Mouse (Mus musculus) lung, embryonic 15.5 days (tissue): Measurements from ENCODE around the gene Card14. TPM values are rescaled to one million over a fixed set of nuclear protein-coding genes. Genes with fewer than 3 reads are reported as not detected.
A peak's percentile ranks its signal among the peaks of the same experiment; 100 is the strongest.

Experiments
- ATAC-seq: fragments of 200-750 bp; cut with Nextera tagmentation; 2 replicates; pipeline ENCODE4 v1.8.0; 2017; ENCODE audit warnings: moderate number of reproducible peaks, borderline replicate concordance; ENCODE audit not compliant: low FRiP score, low TSS enrichment; ENCODE audit errors: extremely low read depth
- H3K27ac ChIP-seq: fragments of 300-500 bp; sonication (generic); 2 replicates; pipeline ENCODE4 v1.5.1; 2015; ENCODE audit warnings: moderate library complexity, mild to moderate bottlenecking, inconsistent platforms
- H3K27me3 ChIP-seq: fragments of 300-500 bp; sonication (generic); 2 replicates; pipeline ENCODE4 v1.6.1; 2015; ENCODE audit warnings: inconsistent platforms
- H3K36me3 ChIP-seq: fragments of 300-500 bp; sonication (generic); 2 replicates; pipeline ENCODE4 v1.6.1; 2015; ENCODE audit warnings: inconsistent platforms
- H3K4me1 ChIP-seq: fragments of 300-500 bp; sonication (generic); 2 replicates; pipeline ENCODE4 v1.6.1; 2015; ENCODE audit warnings: inconsistent platforms
- H3K4me2 ChIP-seq: fragments of 300-500 bp; sonication (generic); 2 replicates; pipeline ENCODE4 v1.6.1; 2015; ENCODE audit warnings: inconsistent platforms, mild to moderate bottlenecking, moderate library complexity
- H3K4me3 ChIP-seq: fragments of 300-500 bp; sonication (generic); 2 replicates; pipeline ENCODE4 v1.5.1; 2015; ENCODE audit warnings: mild to moderate bottlenecking, inconsistent platforms
- H3K9ac ChIP-seq: fragments of 300-500 bp; sonication (generic); 2 replicates; pipeline ENCODE4 v1.6.1; 2015; ENCODE audit warnings: inconsistent platforms
- H3K9me3 ChIP-seq: fragments of 300-500 bp; sonication (generic); 2 replicates; pipeline ENCODE4 v1.6.1; 2016; ENCODE audit warnings: inconsistent platforms
- WGBS: fragments of 180-500 bp; shearing (Covaris S2); methylation state at CpG from one replicate; pipeline ENCODE4 v1.1.7; 2015; 5-methylcytosine and 5-hydroxymethylcytosine counted together
- polyA plus RNA-seq: library from polyadenylated mRNA; unstranded; fragments of >200 nt; fragmentation: Nextera tagmentation; extraction: Ambion mirVana; gene quantifications from 2 replicates; pipeline ENCODE4 v1.2.1, GENCODE M21; 2015

The Card14 gene
- polyA plus RNA-seq, 1 experiment from 2014 or later = 0.09 TPM

GRCm38 (mm10) chr11:119339637-119340036 is 32.1 kb downstream of the Card14 start:
- ATAC-seq = no peak
- no peaks in the 10 kb centered on the region for H3K9me3 ChIP-seq
- H3K27ac ChIP-seq = no peak overlapping the region
- H3K36me3 ChIP-seq = no peaks in the 10 kb centered on the region
- no peaks in the 10 kb centered on the region for H3K27me3 ChIP-seq
- H3K4me1 ChIP-seq = no peaks in the 10 kb centered on the region
- 6% methylated on average over 5 of the region's 5 CpGs for WGBS
- H3K4me3 ChIP-seq = no peak overlapping the region
- H3K9ac ChIP-seq = no peak overlapping the region
- no peak overlapping the region for H3K4me2 ChIP-seq

DNA sequence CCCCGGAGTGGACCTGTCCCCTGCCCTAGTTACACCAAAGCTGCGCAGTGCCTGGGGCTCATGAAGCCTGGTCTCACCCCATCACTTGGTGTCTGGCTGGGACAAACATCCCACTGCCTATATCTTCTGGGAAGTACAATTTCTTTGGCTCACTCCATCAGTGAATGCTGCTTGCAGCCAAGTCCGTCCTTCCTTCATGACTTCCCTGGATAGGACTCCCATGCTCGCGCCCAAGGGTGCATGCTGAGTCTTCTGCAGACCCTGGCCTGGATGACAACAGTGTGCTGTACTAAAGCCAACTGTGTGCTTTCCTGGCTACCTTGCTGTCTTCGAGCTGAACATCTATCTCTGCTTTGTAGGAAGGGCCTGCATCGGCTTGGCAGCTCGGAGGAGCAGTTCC is 36.6 kb downstream of the Card14 start:
- no peaks in the 10 kb centered on the region for H3K27me3 ChIP-seq
- H3K9ac ChIP-seq = no peak overlapping the region
- no peak overlapping the region for H3K4me3 ChIP-seq
- H3K4me1 ChIP-seq = no peaks in the 10 kb centered on the region
- no peaks in the 10 kb centered on the region for H3K9me3 ChIP-seq
- H3K36me3 ChIP-seq = no peaks in the 10 kb centered on the region
- H3K27ac ChIP-seq = no peak overlapping the region
- no peak overlapping the region for H3K4me2 ChIP-seq
- 78% methylated on average over 8 of the region's 8 CpGs for WGBS
- no peak for ATAC-seq

- no peaks in the 10 kb centered on the region for H3K9me3 ChIP-seq
- H3K27ac ChIP-seq = no peak overlapping the region
- no peaks in the 10 kb centered on the region for H3K27me3 ChIP-seq
- WGBS = 61% methylated on average over 6 of the region's 6 CpGs
- H3K4me2 ChIP-seq = no peak overlapping the region
- no peak for ATAC-seq
- no peak overlapping the region for H3K4me3 ChIP-seq
- no peak overlapping the region for H3K9ac ChIP-seq
- H3K4me1 ChIP-seq = no peaks in the 10 kb centered on the region
- no peaks in the 10 kb centered on the region for H3K36me3 ChIP-seq
Measured at GRCm38 (mm10) chr11:119344865-119345264, 37.3 kb downstream of the Card14 start.

GRCm38 (mm10) chr11:119347125-119347524 is 39.6 kb downstream of the Card14 start:
- H3K27me3 ChIP-seq = no peaks in the 10 kb centered on the region
- WGBS = 84% methylated on average over 4 of the region's 4 CpGs
- H3K27ac ChIP-seq = no peak overlapping the region
- no peak for ATAC-seq
- H3K9me3 ChIP-seq = no peaks in the 10 kb centered on the region
- no peaks in the 10 kb centered on the region for H3K4me1 ChIP-seq
- no peak overlapping the region for H3K9ac ChIP-seq
- H3K4me2 ChIP-seq = no peak overlapping the region
- H3K36me3 ChIP-seq = no peaks in the 10 kb centered on the region
- no peak overlapping the region for H3K4me3 ChIP-seq

DNA sequence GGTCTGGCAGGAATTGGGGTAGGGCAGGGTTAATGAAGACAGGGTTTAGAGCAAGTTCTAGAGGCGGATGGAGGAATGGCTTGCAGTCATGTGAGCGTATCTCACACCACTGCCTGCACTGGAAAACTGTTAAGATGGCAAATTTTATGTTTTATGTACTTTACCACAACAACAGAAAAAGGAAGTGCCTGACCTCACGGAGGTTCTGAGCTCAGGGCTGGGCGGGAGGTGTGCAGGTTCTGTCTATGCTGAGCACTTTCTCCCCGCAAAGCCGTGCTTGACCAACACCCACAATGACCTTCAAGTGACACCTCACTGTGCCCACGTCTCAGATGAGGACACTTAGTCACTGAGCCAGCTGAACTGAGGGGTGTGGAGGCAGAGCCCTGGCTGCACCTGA is 44.5 kb downstream of the Card14 start:
- Histone ChIP-seq H3K4me3 (no peak overlapping the region), H3K36me3 (no peaks in the 10 kb centered on the region), H3K27me3 (no peaks in the 10 kb centered on the region), H3K4me2 (no peak overlapping the region), H3K27ac (no peak overlapping the region), H3K4me1 (peaks cover 20% of the 10 kb centered on the region), H3K9ac (no peak overlapping the region), H3K9me3 (no peaks in the 10 kb centered on the region)
- ATAC-seq = no peak
- 63% methylated on average over 7 of the region's 7 CpGs for WGBS

DNA sequence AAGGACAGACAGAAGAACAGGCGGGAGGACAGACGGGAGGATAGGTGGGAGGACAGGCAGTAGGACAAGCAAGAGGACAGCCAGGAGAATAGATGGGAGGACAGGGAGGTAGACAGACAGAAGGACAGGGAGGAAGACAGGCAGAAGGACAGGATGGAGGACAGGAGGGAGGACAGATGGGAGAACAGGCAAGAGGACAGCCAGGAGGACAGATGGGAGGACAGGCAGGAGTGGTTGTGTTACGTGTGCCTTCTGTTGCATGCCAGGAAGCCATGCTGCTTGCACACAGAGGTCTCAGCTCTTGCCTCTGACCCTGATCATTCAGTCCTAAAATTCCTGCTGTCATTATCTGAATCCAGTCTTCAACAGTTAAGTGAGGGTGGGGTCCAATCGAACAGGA is 46.4 kb downstream of the Card14 start:
- no peaks in the 10 kb centered on the region for H3K36me3 ChIP-seq
- H3K27ac ChIP-seq = no peak overlapping the region; the same call in 1 of the 2 replicates
- peak overlapping the region; percentile 93 for H3K4me2 ChIP-seq
- H3K9me3 ChIP-seq = no peaks in the 10 kb centered on the region
- 81% methylated on average over 4 of the region's 4 CpGs for WGBS
- H3K9ac ChIP-seq = no peak overlapping the region
- H3K4me3 ChIP-seq = no peak overlapping the region
- ATAC-seq = no peak
- H3K27me3 ChIP-seq = no peaks in the 10 kb centered on the region
- peaks cover 20% of the 10 kb centered on the region for H3K4me1 ChIP-seq

DNA sequence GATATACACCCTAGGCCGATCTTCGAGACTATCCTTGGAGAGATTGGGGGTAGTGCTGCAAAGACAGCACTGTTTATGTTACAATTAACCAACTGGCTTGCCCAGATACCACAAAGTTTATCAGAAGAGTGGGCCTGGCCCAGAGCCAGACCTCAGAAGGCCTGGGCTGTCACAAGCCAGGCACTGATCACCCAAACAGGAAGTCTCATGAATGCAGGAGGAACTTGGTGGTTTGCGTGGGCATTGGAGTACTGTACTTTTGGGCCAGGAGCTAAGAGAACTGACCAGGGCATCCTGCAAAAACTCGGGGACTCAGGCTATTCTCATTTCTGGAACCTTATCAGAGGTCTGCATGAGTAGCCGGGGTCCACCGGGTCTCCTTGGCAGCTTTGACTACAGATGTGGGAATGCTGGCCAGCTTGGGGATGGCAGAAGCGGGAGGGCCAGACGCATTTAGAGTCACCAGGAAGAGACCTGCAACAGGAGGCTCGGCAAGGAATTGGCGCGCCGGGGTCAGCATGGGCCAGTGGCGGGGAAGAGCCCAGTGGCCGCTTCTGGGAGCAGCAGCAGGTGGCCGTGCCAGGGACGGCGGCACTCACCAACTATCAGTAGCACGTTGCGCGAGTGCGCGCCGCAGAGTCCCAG is 47.4 kb downstream of the Card14 start:
- WGBS = 3% methylated on average over 23 of the region's 23 CpGs
- Histone ChIP-seq H3K27ac (peak overlapping the region; percentile 90), H3K27me3 (no peaks in the 10 kb centered on the region), H3K4me2 (peak overlapping the region; percentile 93), H3K9me3 (no peaks in the 10 kb centered on the region), H3K4me1 (peaks cover 20% of the 10 kb centered on the region), H3K36me3 (peaks cover 5% of the 10 kb centered on the region; the same call in 1 of the 2 replicates), H3K4me3 (peak overlapping the region; percentile 81), H3K9ac (peak overlapping the region; percentile 58)
- no peak for ATAC-seq

- Histone ChIP-seq H3K9ac (peak within 1 kb of the TSS; percentile 58), H3K4me2 (peak within 1 kb of the TSS; percentile 93), H3K4me3 (peak within 1 kb of the TSS; percentile 81), H3K4me1 (peaks cover 20% of the 10 kb centered on the region), H3K9me3 (no peaks in the 10 kb centered on the region), H3K27ac (peak within 1 kb of the TSS; percentile 90), H3K27me3 (no peaks in the 10 kb centered on the region), H3K36me3 (peaks cover 5% of the 10 kb centered on the region; the same call in 1 of the 2 replicates)
- peak; percentile 93 for ATAC-seq
- WGBS = under 1% methylated on average over 39 of the region's 40 CpGs
Measured at GRCm38 (mm10) chr11:119355443-119356385, 48.1 kb downstream of the Card14 start, which contains the start of the genes Sgsh and Slc26a11. Sgsh (minus strand) TSS chr11:119355536. Slc26a11 (plus strand) TSS chr11:119355557.

DNA sequence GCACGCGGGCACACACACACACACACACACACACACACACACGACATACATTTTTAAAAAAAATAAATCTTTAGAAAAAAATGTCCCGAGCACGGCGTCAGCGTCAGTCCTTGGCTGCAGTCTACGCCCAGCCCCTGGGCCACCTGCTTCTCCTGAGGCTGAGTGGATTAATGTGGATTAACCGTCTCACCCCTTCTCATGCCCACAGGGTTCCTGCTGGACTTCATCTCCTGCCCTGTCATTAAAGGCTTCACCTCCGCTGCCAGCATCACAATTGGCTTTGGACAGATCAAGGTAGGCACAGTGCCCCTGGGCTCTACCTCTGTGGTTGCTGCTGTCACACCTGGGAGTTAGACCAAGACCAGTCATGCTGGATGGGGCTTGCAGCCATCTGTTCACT is 51.5 kb downstream of the Card14 start:
- WGBS = 88% methylated on average over 10 of the region's 10 CpGs

DNA sequence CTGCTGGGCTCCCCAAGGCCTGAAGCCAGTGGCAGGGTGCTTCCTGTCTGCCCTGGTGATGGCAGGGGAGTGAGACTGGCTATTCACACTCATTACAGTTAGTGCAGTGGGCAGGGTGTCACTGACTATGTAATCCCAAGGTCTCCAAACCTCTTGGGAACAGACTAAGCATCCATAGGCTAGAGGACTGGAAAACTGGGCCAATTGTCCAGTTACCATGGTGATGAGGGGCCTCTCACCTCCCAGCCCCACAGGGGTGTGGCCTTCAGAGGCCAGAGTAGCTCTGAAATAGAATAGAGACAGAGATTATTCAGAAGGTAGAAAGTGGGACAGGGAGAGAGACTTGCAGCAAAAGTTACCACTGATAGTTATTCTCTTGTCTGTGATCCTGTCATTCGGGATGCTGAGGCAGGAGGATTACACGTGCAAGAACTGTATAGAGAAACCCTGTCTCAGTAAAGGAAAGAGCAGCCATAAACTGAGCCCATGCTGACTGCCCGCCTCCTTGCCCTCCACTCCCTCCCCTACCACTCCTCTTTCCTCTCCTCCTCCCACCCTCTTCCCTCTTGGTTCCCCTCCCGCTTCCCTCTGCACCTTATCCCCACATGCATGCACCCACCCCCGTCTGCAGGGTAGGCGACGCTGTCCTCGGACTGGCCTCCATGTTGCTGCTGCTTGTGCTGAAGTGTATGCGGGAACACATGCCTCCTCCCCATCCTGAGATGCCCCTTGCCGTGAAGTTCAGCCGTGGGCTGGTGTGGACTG is 55.4 kb downstream of the Card14 start:
- peak; percentile 52; the same call in 1 of the 2 replicates for ATAC-seq
- no peak overlapping the region for H3K27ac ChIP-seq
- no peaks in the 10 kb centered on the region for H3K9me3 ChIP-seq
- H3K27me3 ChIP-seq = no peaks in the 10 kb centered on the region
- no peaks in the 10 kb centered on the region for H3K4me1 ChIP-seq
- no peak overlapping the region for H3K4me2 ChIP-seq
- H3K4me3 ChIP-seq = no peak overlapping the region
- no peak overlapping the region for H3K9ac ChIP-seq
- WGBS = 34% methylated on average over 11 of the region's 11 CpGs
- H3K36me3 ChIP-seq = peaks cover 16% of the 10 kb centered on the region; the same call in 1 of the 2 replicates

More for the DNA sequence above, 51.5 kb downstream of the Card14 start:
- no peak overlapping the region for H3K4me3 ChIP-seq
- H3K4me1 ChIP-seq = peaks cover 18% of the 10 kb centered on the region
- no peak overlapping the region for H3K27ac ChIP-seq
- no peaks in the 10 kb centered on the region for H3K27me3 ChIP-seq
- H3K9ac ChIP-seq = no peak overlapping the region
- H3K4me2 ChIP-seq = no peak overlapping the region
- no peak for ATAC-seq
- H3K36me3 ChIP-seq = peaks cover 7% of the 10 kb centered on the region; the same call in 1 of the 2 replicates
- H3K9me3 ChIP-seq = no peaks in the 10 kb centered on the region

GRCm38 (mm10) chr11:119363534-119364145 is 56.1 kb downstream of the Card14 start:
- Histone ChIP-seq H3K27me3 (no peaks in the 10 kb centered on the region), H3K4me3 (no peak overlapping the region), H3K4me1 (no peaks in the 10 kb centered on the region), H3K9ac (no peak overlapping the region), H3K36me3 (peaks cover 16% of the 10 kb centered on the region; the same call in 1 of the 2 replicates), H3K4me2 (no peak overlapping the region), H3K27ac (no peak overlapping the region), H3K9me3 (no peaks in the 10 kb centered on the region)
- peak; percentile 70; the same call in 1 of the 2 replicates for ATAC-seq
- WGBS = 31% methylated on average over 11 of the region's 11 CpGs
